Mouse (Mus musculus) heart, embryonic 16.5 days (tissue): ENCODE data around the gene 4930535I16Rik. TPM values are rescaled to one million over a fixed set of nuclear protein-coding genes. Genes with fewer than 3 reads are reported as not detected.
"Not testable (repeated sequence)": the region's sequence is repeated elsewhere in the genome, so short reads cannot be mapped to it uniquely, and the experiment has no call there.

Experiments used
- ATAC-seq: fragments of 200-750 bp; cut with Nextera tagmentation; replicated peaks from 2 replicates; pipeline ENCODE4 v1.8.0; 2017; ENCODE audit warnings: moderate number of reproducible peaks; ENCODE audit not compliant: insufficient read depth, low FRiP score; ENCODE audit errors: extremely low read depth
- H3K27ac ChIP-seq: fragments of 300-500 bp; sonication (generic); 2 replicates; pipeline ENCODE4 v1.5.1; 2014; ENCODE audit warnings: mild to moderate bottlenecking, low read length, control low read depth, moderate library complexity
- H3K27me3 ChIP-seq: fragments of 300-500 bp; sonication (generic); 2 replicates; pipeline ENCODE4 v1.6.1; 2014; ENCODE audit warnings: low read length, mixed read lengths; ENCODE audit not compliant: control insufficient read depth, insufficient read depth
- H3K36me3 ChIP-seq: fragments of 300-500 bp; sonication (generic); 2 replicates; pipeline ENCODE4 v1.6.1; 2014; ENCODE audit not compliant: control insufficient read depth, insufficient read depth
- H3K4me1 ChIP-seq: fragments of 300-500 bp; sonication (generic); 2 replicates; pipeline ENCODE4 v1.6.1; 2014; ENCODE audit warnings: low read length, mixed read lengths; ENCODE audit not compliant: control insufficient read depth, insufficient read depth
- H3K4me2 ChIP-seq: fragments of 300-500 bp; sonication (generic); 2 replicates; pipeline ENCODE4 v1.6.1; 2014; ENCODE audit warnings: low read depth, mild to moderate bottlenecking, control low read depth, low read length
- H3K4me3 ChIP-seq: fragments of 300-500 bp; sonication (generic); 2 replicates; pipeline ENCODE4 v1.5.1; 2014; ENCODE audit warnings: mild to moderate bottlenecking, control low read depth, low read length
- H3K9ac ChIP-seq: fragments of 300-500 bp; sonication (generic); 2 replicates; pipeline ENCODE4 v1.6.1; 2014; ENCODE audit warnings: low read length, control low read depth
- H3K9me3 ChIP-seq: fragments of 300-500 bp; sonication (generic); replicated peaks from 2 replicates; pipeline ENCODE4 v1.6.1; 2016; ENCODE audit warnings: low read length; ENCODE audit not compliant: control insufficient read depth
- WGBS: fragments of 180-500 bp; shearing (Covaris S2); extraction: QIAGEN DNeasy Blood & Tissue Kit; methylation state at CpG from one replicate; pipeline ENCODE4 v1.1.7; 2014; 5-methylcytosine and 5-hydroxymethylcytosine counted together
- polyA plus RNA-seq: library from polyadenylated mRNA; unstranded; fragments of >200 nt; fragmentation: Nextera tagmentation; extraction: Ambion mirVana; gene quantifications from 2 replicates; pipeline ENCODE4 v1.2.1, GENCODE M21; 2015

Gene 4930535I16Rik
- polyA plus RNA-seq, 1 experiment from 2014 or later, result not detected

DNA sequence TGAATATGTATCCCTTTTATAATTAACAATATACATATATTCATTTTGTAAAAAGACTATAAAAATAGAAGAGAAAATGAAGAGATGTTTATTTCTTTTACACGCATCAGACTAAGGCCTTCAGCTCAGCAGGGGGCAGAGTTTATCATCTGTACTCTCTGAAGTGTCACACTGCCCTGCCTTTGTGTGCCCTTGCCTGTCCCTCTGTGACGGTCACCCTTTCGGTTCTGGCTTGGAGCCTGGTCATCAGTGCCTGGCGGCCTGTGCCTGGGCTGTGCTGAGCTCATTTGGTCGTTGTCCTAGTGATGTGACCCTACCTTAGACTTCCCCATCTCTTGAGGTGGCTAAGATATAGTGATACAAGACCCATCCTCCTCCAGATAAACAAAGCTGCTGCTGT, 29.3 kb upstream of the 4930535I16Rik start:
- no peak for ATAC-seq
- Histone ChIP-seq H3K36me3 (no peaks in the 10 kb centered on the region), H3K27ac (no peak overlapping the region), H3K4me2 (no peak overlapping the region), H3K9me3 (no peaks in the 10 kb centered on the region), H3K27me3 (0 out of 2 replicates have a peak, but pooled peaks cover 3% of the 10 kb centered on the region), H3K4me3 (no peak overlapping the region), H3K4me1 (no peaks in the 10 kb centered on the region), H3K9ac (no peak overlapping the region)
- 28% methylated on average over 5 of the region's 5 CpGs for WGBS

DNA sequence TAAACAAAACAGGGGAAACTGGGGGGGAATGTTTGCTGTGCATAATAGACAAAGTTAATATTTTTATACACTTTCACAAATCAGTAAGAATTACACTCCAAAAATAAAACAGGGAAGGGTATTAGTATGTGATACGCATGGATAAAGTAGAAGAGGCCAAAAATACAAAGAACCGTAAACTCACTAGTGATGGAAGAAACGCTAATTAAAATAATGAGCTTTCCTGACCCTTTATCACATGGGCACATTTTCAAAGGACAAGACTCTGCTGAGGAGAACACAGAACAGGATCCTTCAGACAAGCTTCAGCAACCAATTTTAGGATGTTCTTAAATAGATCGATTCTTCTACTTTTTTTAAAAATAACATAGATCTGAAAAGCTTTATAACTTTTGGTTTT, 28.9 kb upstream of the 4930535I16Rik start:
- Histone ChIP-seq H3K4me3 (no peak overlapping the region), H3K9ac (no peak overlapping the region), H3K27ac (no peak overlapping the region), H3K4me2 (no peak overlapping the region), H3K4me1 (no peaks in the 10 kb centered on the region), H3K27me3 (0 out of 2 replicates have a peak, but pooled peaks cover 3% of the 10 kb centered on the region), H3K36me3 (no peaks in the 10 kb centered on the region), H3K9me3 (no peaks in the 10 kb centered on the region)
- no peak for ATAC-seq
- 81% methylated on average over 4 of the region's 4 CpGs for whole genome bisulfite sequencing

GRCm38 (mm10) chr4:123940878-123941277, 23.1 kb upstream of the 4930535I16Rik start:
- H3K9ac ChIP-seq, result not testable (repeated sequence)

GRCm38 (mm10) chr4:123939838-123940237, 22.0 kb upstream of the 4930535I16Rik start:
- Histone ChIP-seq H3K27me3 (no peaks in the 10 kb centered on the region), H3K4me1 (no peaks in the 10 kb centered on the region), H3K9ac (no peak overlapping the region), H3K36me3 (peaks cover 17% of the 10 kb centered on the region), H3K9me3 (no peaks in the 10 kb centered on the region), H3K4me2 (no peak overlapping the region), H3K4me3 (no peak overlapping the region), H3K27ac (no peak overlapping the region)
- 4% methylated on average over 4 of the region's 4 CpGs for WGBS
- ATAC-seq, result no peak

More at GRCm38 (mm10) chr4:123940878-123941277, 23.1 kb upstream of the 4930535I16Rik start:
- H3K4me1 ChIP-seq, H3K27ac ChIP-seq, H3K27me3 ChIP-seq, H3K9me3 ChIP-seq, H3K4me3 ChIP-seq, H3K36me3 ChIP-seq, H3K4me2 ChIP-seq, ATAC-seq: not testable (repeated sequence)
- WGBS, result 63% methylated on average over 7 of the region's 7 CpGs

DNA sequence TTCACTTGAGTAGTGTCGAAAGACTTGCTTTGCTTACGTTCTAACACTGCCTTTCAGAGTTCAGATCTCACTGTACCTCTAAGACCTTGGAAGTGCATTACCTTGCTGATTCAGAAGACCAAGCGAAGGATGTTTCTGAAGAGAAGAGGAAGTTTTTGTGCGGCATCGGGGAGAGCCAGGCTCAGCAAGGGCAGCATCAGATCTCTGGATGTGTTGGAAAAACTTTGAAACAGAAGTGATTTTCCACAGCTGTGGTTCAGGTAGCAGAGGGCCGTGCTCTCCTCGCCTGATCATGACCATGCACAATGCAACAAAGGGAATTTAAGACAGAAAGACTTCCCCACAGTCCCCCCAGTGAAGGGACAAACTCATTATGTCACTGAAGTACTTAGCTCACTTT, 18.2 kb upstream of the 4930535I16Rik start:
- H3K27me3 ChIP-seq, result no peaks in the 10 kb centered on the region
- ATAC-seq, result no peak
- no peak overlapping the region for H3K27ac ChIP-seq
- H3K9me3 ChIP-seq, result no peaks in the 10 kb centered on the region
- no peak overlapping the region for H3K4me2 ChIP-seq
- H3K4me3 ChIP-seq, result no peak overlapping the region
- H3K9ac ChIP-seq, result no peak overlapping the region
- WGBS, result 92% methylated on average over 7 of the region's 7 CpGs
- no peaks in the 10 kb centered on the region for H3K4me1 ChIP-seq
- H3K36me3 ChIP-seq, result peaks cover 27% of the 10 kb centered on the region

DNA sequence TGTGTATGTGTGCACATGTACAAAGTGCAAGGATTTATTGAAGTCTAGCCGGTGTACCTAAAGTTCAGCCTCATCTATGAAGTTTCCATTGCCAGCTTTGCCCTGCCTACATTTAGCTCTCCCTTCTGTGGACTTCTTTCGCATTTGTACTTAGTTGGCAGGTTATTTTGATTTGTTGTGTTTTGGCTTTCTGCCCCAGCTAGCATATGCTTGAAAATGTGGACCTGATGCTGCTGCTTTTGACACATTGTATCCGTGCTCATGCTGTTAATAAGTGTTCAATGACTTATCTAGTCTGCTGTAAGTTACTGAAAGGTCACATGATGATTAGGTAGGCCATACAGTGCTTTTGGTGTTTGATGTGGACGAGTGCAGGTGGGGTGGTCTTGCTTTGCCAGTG, 16.5 kb upstream of the 4930535I16Rik start:
- H3K9me3 ChIP-seq, result no peaks in the 10 kb centered on the region
- no peak overlapping the region for H3K4me2 ChIP-seq
- no peaks in the 10 kb centered on the region for H3K4me1 ChIP-seq
- no peak overlapping the region for H3K4me3 ChIP-seq
- H3K27me3 ChIP-seq, result no peaks in the 10 kb centered on the region
- H3K36me3 ChIP-seq, result peaks cover 40% of the 10 kb centered on the region
- no peak overlapping the region for H3K27ac ChIP-seq
- WGBS, result 84% methylated on average over 4 of the region's 4 CpGs
- no peak overlapping the region for H3K9ac ChIP-seq
- ATAC-seq, result no peak

- H3K4me3 ChIP-seq, result no peak overlapping the region
- 0 out of 2 replicates have a peak, but pooled peaks cover 2% of the 10 kb centered on the region for H3K4me1 ChIP-seq
- H3K4me2 ChIP-seq, result no peak overlapping the region
- peaks cover 47% of the 10 kb centered on the region for H3K36me3 ChIP-seq
- H3K9me3 ChIP-seq, result no peaks in the 10 kb centered on the region
- H3K27me3 ChIP-seq, result no peaks in the 10 kb centered on the region
- H3K9ac ChIP-seq, result no peak overlapping the region
- WGBS, result 93% methylated on average over 4 of the region's 4 CpGs
- H3K27ac ChIP-seq, result no peak overlapping the region
- ATAC-seq, result no peak
Observed at GRCm38 (mm10) chr4:123929994-123930393, 12.2 kb upstream of the 4930535I16Rik start.

- peaks cover 51% of the 10 kb centered on the region for H3K36me3 ChIP-seq
- no peak overlapping the region for H3K27ac ChIP-seq
- ATAC-seq, result 0 out of 2 replicates have a peak, but pooled peaks have one; percentile 18
Observed at GRCm38 (mm10) chr4:123927961-123928360, 10.1 kb upstream of the 4930535I16Rik start.

DNA sequence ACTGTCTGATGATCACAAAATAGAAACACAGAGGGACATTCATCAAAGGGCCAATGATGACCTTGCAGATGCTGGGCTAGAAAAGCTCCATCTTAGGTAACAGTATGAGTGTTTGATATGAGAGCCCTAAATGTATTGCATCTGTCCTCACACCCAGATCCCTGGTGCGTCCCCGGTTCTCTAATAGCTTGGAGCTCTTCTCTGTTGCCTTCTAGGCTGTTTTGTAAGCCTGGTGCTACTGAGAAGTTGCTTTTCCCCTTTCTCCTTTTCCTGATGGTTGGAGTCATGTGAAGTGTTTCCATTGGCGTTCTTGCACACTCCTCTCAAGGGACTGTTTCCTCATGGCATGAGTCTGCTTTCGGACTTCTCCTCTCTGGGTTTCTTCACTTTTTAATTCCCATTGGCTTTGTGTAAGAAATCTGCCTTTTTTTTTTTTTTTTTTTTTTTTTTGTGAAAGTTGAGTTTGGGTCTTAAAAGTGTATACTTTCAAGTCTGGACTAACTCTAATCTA, 3.3 kb upstream of the 4930535I16Rik start:
- H3K9me3 ChIP-seq, result no peaks in the 10 kb centered on the region
- 86% methylated on average over 4 of the region's 4 CpGs for WGBS

More at GRCm38 (mm10) chr4:123927961-123928360, 10.1 kb upstream of the 4930535I16Rik start:
- Histone ChIP-seq H3K27me3 (no peaks in the 10 kb centered on the region), H3K4me2 (no peak overlapping the region), H3K9me3 (no peaks in the 10 kb centered on the region), H3K4me3 (no peak overlapping the region), H3K4me1 (0 out of 2 replicates have a peak, but pooled peaks cover 2% of the 10 kb centered on the region), H3K9ac (no peak overlapping the region)

More for the DNA sequence above, 3.3 kb upstream of the 4930535I16Rik start:
- H3K4me1 ChIP-seq, result peaks cover 14% of the 10 kb centered on the region
- H3K9ac ChIP-seq, result no peak overlapping the region
- peaks cover 29% of the 10 kb centered on the region for H3K36me3 ChIP-seq
- no peak overlapping the region for H3K27ac ChIP-seq
- no peak for ATAC-seq
- H3K4me2 ChIP-seq, result no peak overlapping the region
- no peaks in the 10 kb centered on the region for H3K27me3 ChIP-seq
- no peak overlapping the region for H3K4me3 ChIP-seq
